Mouse (Mus musculus): Measurements from ENCODE around the gene Taar9.

DNA sequence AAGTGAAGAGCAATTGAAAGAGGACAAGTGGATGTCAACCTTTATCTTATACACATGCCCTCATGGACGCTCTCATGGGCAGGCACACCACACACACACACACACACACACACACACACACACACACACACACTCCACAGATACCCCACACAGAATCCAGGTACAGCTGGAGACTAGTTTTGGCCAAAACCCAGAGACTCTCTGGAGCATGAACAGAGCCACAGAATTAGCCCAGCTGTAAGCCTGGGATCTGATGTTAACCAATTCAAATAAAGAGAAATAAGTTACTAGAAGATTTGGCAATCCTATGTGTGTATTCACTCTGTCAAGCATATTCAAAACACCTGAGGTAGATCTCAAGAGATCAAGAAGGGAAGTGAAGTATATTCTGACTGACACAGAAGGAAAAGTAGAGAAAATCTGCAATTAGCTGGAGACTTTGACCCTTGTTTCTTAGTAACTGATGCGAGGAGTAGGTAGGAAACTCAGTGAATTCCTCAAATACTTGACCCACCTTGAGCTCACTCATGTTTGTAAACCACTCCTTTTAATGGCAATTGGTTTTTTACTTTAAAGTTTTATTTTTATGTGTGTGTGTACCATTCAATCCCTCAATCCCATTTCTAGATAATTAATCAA, 29.4 kb upstream of the Taar9 start:
- TF ChIP-seq POLR2A (IDR thresholded peaks at IDR 0.05; ENCODE audit: insufficient read depth, low read length) (no peak), CTCF (IDR thresholded peaks at IDR 0.05; ENCODE audit: low read depth, low read length) (no peak), EP300 (IDR thresholded peaks at IDR 0.05; ENCODE audit: insufficient read depth, low read depth, low read length) (no peak)

Data from ES-Bruce4 (cell line).